Mouse (Mus musculus) E14TG2a.4 (cell line): ENCODE data around the gene Gm20388.

Experiments used
- CTCF ChIP-seq: conservative IDR thresholded peaks from 2 replicates; pipeline ENCODE4 v1.5.1; 2014; ENCODE audit warnings: low read length
- NANOG ChIP-seq: IDR thresholded peaks from 2 replicates; pipeline ENCODE4 v1.6.1; 2014; ENCODE audit warnings: borderline replicate concordance, low read length, mixed read lengths

GRCm38 (mm10) chr8:123624274-123624673 is 3713.6 kb downstream of the Gm20388 start:
- TF ChIP-seq CTCF: no peak
- TF ChIP-seq NANOG: no peak
